ENCODE assay signal across 7 mouse cellular contexts in genomic region chr9:117393626-117394525, GRCm38 (mm10).
A peak's percentile ranks its signal among the peaks of the same experiment; 100 is the strongest.
DNase-seq lines count a peak whose midpoint lies in the region; ATAC-seq and TF ChIP-seq lines count a peak whose summit lies in the region.

No protein-coding gene starts in this region.

- no peaks in the 10 kb centered on the region for H3K9me3 ChIP-seq in liver, embryonic 12.5 days (replicated peaks)
- H3K9me3 ChIP-seq in embryonic facial prominence, embryonic 12.5 days, result no peaks in the 10 kb centered on the region
- no peaks in the 10 kb centered on the region for H3K9me3 ChIP-seq in lung, embryonic 14.5 days (ENCODE audit: low read depth, low read length)

- H3K4me3 ChIP-seq in liver, embryonic 12.5 days, result no peak overlapping the region
- no peak overlapping the region for H3K4me3 ChIP-seq in embryonic facial prominence, embryonic 12.5 days
- no peak overlapping the region for H3K4me3 ChIP-seq in lung, embryonic 14.5 days (ENCODE audit: low read depth, low read length)

- no peak overlapping the region for H3K27ac ChIP-seq in liver, embryonic 12.5 days
- H3K27ac ChIP-seq in embryonic facial prominence, embryonic 12.5 days, result peak overlapping the region; percentile 52; the same call in 1 of the 2 replicates
- H3K27ac ChIP-seq in lung, embryonic 14.5 days (ENCODE audit: low read depth), result peak overlapping the region; percentile 38; the same call in 1 of the 2 replicates

- WGBS in liver, embryonic 12.5 days (ENCODE audit: insufficient replicate concordance), result 70% methylated on average over 18 of the region's 18 CpGs
- 50% methylated on average over 18 of the region's 18 CpGs for WGBS in embryonic facial prominence, embryonic 12.5 days
- 34% methylated on average over 18 of the region's 18 CpGs for WGBS in lung, embryonic 14.5 days

- intact Hi-C loops in heart, postnatal 14 days (cut with DNase I), result no loop called here

- ATAC-seq in liver, embryonic 12.5 days, result no peak
- ATAC-seq in embryonic facial prominence, embryonic 12.5 days (ENCODE audit: insufficient number of reproducible peaks, insufficient read depth, low FRiP score, low TSS enrichment), result peak; percentile 64; the same call in 1 of the 2 replicates
- peak; percentile 98 for ATAC-seq in lung, embryonic 14.5 days (ENCODE audit: insufficient read depth)
- no peak for ATAC-seq in inflammation-experienced regulatory T-cells, adult 6 months
- ATAC-seq in megakaryocyte, adult 5-6 weeks (ENCODE audit: poor library complexity, severe bottlenecking), result no peak

- DNase-seq in liver, result peak; percentile 49
- peak; percentile 17 to 50 for DNase-seq in heart, postnatal 14 days
- peak; percentile 98 for DNase-seq in lung, embryonic 14.5 days

- TF ChIP-seq CTCF in lung, embryonic 14.5 days (IDR thresholded peaks at IDR 0.05; ENCODE audit: low read depth), result peak; percentile 51

- H3K27me3 ChIP-seq in liver, embryonic 12.5 days (replicated peaks), result no peaks in the 10 kb centered on the region
- H3K27me3 ChIP-seq in embryonic facial prominence, embryonic 12.5 days, result no peaks in the 10 kb centered on the region
- H3K27me3 ChIP-seq in lung, embryonic 14.5 days (ENCODE audit: insufficient read depth, low read length), result no peaks in the 10 kb centered on the region

- H3K9ac ChIP-seq in liver, embryonic 12.5 days, result no peak overlapping the region
- H3K9ac ChIP-seq in embryonic facial prominence, embryonic 12.5 days, result no peak overlapping the region
- H3K9ac ChIP-seq in lung, embryonic 14.5 days, result no peak overlapping the region

- no peak overlapping the region for H3K4me2 ChIP-seq in liver, embryonic 12.5 days
- H3K4me2 ChIP-seq in embryonic facial prominence, embryonic 12.5 days (replicated peaks), result no peak overlapping the region
- no peak overlapping the region for H3K4me2 ChIP-seq in lung, embryonic 14.5 days

- no peaks in the 10 kb centered on the region for H3K4me1 ChIP-seq in liver, embryonic 12.5 days
- peaks cover 6% of the 10 kb centered on the region; the same call in 1 of the 2 replicates for H3K4me1 ChIP-seq in embryonic facial prominence, embryonic 12.5 days
- H3K4me1 ChIP-seq in lung, embryonic 14.5 days (ENCODE audit: insufficient read depth), result no peaks in the 10 kb centered on the region

- no peaks in the 10 kb centered on the region for H3K36me3 ChIP-seq in liver, embryonic 12.5 days
- H3K36me3 ChIP-seq in embryonic facial prominence, embryonic 12.5 days, result no peaks in the 10 kb centered on the region
- H3K36me3 ChIP-seq in lung, embryonic 14.5 days (ENCODE audit: insufficient read depth), result no peaks in the 10 kb centered on the region

Comparison
In these comparisons a context has a peak if more than half of its experiments do, and no peak if none do; other contexts are left out.
1. DNase-seq: peak in every context shown above with its lines; median percentile 98 in lung, embryonic 14.5 days; 49 in liver; 34 in heart, postnatal 14 days.
2. ATAC-seq: peak in embryonic facial prominence, embryonic 12.5 days (single experiment) and lung, embryonic 14.5 days (single experiment); none in liver, embryonic 12.5 days (single experiment), inflammation-experienced regulatory T-cells, adult 6 months (single experiment) and megakaryocyte, adult 5-6 weeks (single experiment).